Mouse (Mus musculus): Measurements from ENCODE around the gene Tmem212. TPM values are rescaled to one million over a fixed set of nuclear protein-coding genes. Genes with fewer than 3 reads are reported as not detected.

The Tmem212 gene
- polyA plus RNA-seq, 1 experiment from 2014 or later: not detected

DNA sequence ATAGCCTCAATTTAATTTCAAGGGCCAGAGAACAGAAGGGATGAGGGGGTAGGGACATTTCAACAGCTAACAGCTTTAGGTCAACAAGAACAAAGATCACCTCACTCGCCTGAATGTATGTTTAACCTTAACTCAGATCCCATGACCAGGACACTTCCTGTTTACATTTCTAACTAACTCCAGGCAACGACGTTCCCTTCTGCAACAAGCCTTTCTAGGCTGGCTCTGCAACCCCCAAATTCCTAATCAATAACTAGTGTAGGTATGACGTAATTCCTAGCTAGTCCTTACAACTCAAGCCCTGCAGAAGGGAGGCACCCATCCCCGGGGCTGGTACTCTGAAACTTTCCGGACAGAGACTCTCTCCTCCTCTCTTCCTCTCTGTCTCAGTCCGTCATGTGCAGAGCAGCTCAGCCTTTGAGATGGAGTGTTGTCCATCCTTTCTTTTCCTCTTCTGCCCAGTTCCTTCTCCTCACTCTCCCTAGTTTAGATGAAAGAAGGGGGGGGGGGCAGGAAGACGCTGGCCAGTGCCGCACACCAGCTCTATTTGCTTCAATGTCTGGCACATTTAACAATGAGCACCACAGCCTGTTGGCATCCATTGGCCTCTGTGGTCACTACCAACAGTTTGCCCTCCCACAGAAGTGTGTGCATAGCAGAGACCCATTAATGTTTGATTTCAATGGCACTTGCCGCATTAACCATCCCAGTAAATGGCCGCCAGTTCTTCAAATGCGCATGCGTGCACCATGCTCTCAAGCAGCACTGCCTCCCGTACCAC lies 22.7 kb upstream of the Tmem212 start:
- WGBS: 85% methylated on average over 14 of the region's 14 CpGs
- no peaks in the 10 kb centered on the region for H3K27me3 ChIP-seq (ENCODE audit: poor library complexity, severe bottlenecking)
- no peak for DNase-seq (ENCODE audit: extremely low spot score, low spot score)
- no peaks in the 10 kb centered on the region for H3K4me1 ChIP-seq
- H3K27ac ChIP-seq: no peak overlapping the region
- peaks cover 6% of the 10 kb centered on the region for H3K9me3 ChIP-seq
- H3K36me3 ChIP-seq (replicated peaks): no peaks in the 10 kb centered on the region
- no peak overlapping the region for H3K4me3 ChIP-seq

- Histone ChIP-seq H3K36me3 (replicated peaks) (no peaks in the 10 kb centered on the region), H3K4me1 (peaks cover 5% of the 10 kb centered on the region; the same call in 1 of the 2 replicates), H3K4me3 (no peak overlapping the region), H3K27ac (no peak overlapping the region), H3K27me3 (ENCODE audit: poor library complexity, severe bottlenecking) (no peaks in the 10 kb centered on the region), H3K9me3 (no peaks in the 10 kb centered on the region)
- 96% methylated on average over 3 of the region's 3 CpGs for WGBS
- no peak for DNase-seq (ENCODE audit: extremely low spot score, low spot score)
Observed at GRCm38 (mm10) chr3:27909016-27909415, 12.8 kb upstream of the Tmem212 start.

DNA sequence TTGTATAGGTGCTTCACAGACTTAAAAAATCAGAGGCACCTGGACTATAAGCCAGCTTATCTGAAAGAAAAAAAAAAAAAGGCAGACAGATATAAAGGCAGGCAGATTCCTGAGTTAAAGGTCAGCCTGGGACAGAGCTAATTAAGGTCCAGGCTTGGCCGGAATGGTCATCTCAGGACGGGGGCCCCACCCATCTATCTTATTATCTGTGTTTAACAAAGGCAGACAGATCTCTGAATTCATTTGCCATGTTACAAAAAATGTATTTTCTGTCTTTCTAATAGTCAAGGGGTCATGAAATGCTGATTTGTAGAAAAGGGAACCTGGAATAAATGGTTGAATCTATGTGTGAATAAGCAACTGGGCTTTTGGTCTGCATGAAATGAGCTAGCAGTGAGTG lies 12.1 kb upstream of the Tmem212 start:
- Histone ChIP-seq H3K4me1 (peaks cover 5% of the 10 kb centered on the region; the same call in 1 of the 2 replicates), H3K27me3 (ENCODE audit: poor library complexity, severe bottlenecking) (no peaks in the 10 kb centered on the region), H3K9me3 (no peaks in the 10 kb centered on the region), H3K27ac (no peak overlapping the region), H3K4me3 (no peak overlapping the region), H3K36me3 (replicated peaks) (no peaks in the 10 kb centered on the region)
- WGBS: 88% methylated on average over 2 of the region's 2 CpGs
- no peak for DNase-seq (ENCODE audit: extremely low spot score, low spot score)

GRCm38 (mm10) chr3:27907301-27907700 lies 11.1 kb upstream of the Tmem212 start:
- H3K36me3 ChIP-seq (replicated peaks): no peaks in the 10 kb centered on the region
- DNase-seq (ENCODE audit: extremely low spot score, low spot score): no peak
- H3K4me3 ChIP-seq: no peak overlapping the region
- H3K9me3 ChIP-seq: no peaks in the 10 kb centered on the region
- H3K4me1 ChIP-seq: peaks cover 5% of the 10 kb centered on the region; the same call in 1 of the 2 replicates
- H3K27ac ChIP-seq: no peak overlapping the region
- H3K27me3 ChIP-seq (ENCODE audit: poor library complexity, severe bottlenecking): no peaks in the 10 kb centered on the region
- 75% methylated on average over 2 of the region's 2 CpGs for WGBS

- no peaks in the 10 kb centered on the region for H3K36me3 ChIP-seq (replicated peaks)
- no peaks in the 10 kb centered on the region for H3K27me3 ChIP-seq (ENCODE audit: poor library complexity, severe bottlenecking)
- H3K9me3 ChIP-seq: no peaks in the 10 kb centered on the region
- no peak overlapping the region for H3K27ac ChIP-seq
- WGBS: 78% methylated on average over 7 of the region's 7 CpGs
- no peak for DNase-seq (ENCODE audit: extremely low spot score, low spot score)
- no peak overlapping the region for H3K4me3 ChIP-seq
- peaks cover 5% of the 10 kb centered on the region; the same call in 1 of the 2 replicates for H3K4me1 ChIP-seq
Observed at GRCm38 (mm10) chr3:27906647-27907209, 10.6 kb upstream of the Tmem212 start.

DNA sequence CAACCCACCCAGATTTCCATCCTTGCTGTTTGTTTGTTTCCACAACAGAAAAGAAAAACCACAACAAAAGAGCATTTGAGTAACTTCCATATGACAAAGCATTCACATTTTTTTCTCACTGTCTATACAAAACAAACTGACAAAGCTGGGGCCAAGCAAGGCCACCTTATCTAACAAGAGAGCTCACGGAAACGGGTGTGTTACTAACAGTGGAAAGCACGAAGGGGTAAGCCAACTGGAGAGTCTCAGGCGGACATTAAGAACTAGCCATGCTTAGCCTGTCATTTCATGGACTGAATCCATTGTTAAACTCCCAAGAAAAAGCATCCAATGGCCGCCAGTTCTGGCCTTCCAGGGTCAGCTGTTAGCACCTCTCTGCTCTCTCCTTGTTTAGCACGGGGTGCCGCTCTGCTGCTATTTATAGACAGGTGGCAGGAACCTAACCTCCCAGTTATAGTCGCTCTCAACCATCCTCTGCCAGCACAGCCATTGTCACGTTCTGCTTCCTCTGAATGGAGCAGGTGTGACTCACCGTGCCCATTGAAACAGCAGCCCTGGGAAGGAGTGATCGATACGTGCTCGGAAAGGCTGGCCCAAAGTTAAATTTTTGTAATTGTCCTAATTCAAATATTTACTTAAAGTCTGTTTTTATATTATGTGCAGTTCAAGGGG lies 8.6 kb upstream of the Tmem212 start:
- Histone ChIP-seq H3K27me3 (ENCODE audit: poor library complexity, severe bottlenecking) (no peaks in the 10 kb centered on the region), H3K9me3 (no peaks in the 10 kb centered on the region), H3K27ac (no peak overlapping the region), H3K36me3 (replicated peaks) (no peaks in the 10 kb centered on the region), H3K4me1 (peaks cover 5% of the 10 kb centered on the region; the same call in 1 of the 2 replicates), H3K4me3 (no peak overlapping the region)
- WGBS: 74% methylated on average over 13 of the region's 13 CpGs
- DNase-seq (ENCODE audit: extremely low spot score, low spot score): no peak

DNA sequence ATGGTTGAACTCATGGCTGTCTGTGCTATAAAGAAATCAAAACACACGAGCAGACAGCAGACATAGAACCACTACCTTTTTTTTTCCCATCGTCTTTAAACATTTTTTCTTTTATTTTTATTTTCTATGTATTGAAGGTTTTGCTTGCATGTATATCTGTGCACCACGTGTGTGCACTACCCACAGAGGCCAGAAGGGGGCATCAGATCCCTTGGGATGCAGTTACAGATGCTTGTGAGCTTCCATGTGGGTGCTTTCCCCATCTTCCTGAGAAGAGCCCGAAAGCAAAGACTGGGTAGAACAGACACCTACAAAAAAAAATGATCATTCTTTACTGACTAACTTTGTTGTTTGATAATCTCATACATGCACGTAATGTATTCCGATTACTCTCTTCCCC lies 5.7 kb upstream of the Tmem212 start:
- 89% methylated on average over 6 of the region's 6 CpGs for WGBS
- Histone ChIP-seq H3K27me3 (ENCODE audit: poor library complexity, severe bottlenecking) (no peaks in the 10 kb centered on the region), H3K27ac (no peak overlapping the region), H3K9me3 (no peaks in the 10 kb centered on the region), H3K4me3 (no peak overlapping the region), H3K36me3 (replicated peaks) (no peaks in the 10 kb centered on the region), H3K4me1 (peaks cover 16% of the 10 kb centered on the region)
- DNase-seq (ENCODE audit: extremely low spot score, low spot score): no peak

GRCm38 (mm10) chr3:27899012-27899726 lies 3.0 kb upstream of the Tmem212 start:
- Histone ChIP-seq H3K27ac (no peak overlapping the region), H3K4me1 (peaks cover 19% of the 10 kb centered on the region), H3K4me3 (no peak overlapping the region), H3K27me3 (ENCODE audit: poor library complexity, severe bottlenecking) (no peaks in the 10 kb centered on the region), H3K9me3 (no peaks in the 10 kb centered on the region), H3K36me3 (replicated peaks) (no peaks in the 10 kb centered on the region)
- DNase-seq (ENCODE audit: extremely low spot score, low spot score): no peak
- WGBS: 78% methylated on average over 13 of the region's 13 CpGs

GRCm38 (mm10) chr3:27898178-27898577 lies 2.0 kb upstream of the Tmem212 start:
- Histone ChIP-seq H3K36me3 (replicated peaks) (no peaks in the 10 kb centered on the region), H3K4me1 (peaks cover 19% of the 10 kb centered on the region), H3K27me3 (ENCODE audit: poor library complexity, severe bottlenecking) (no peaks in the 10 kb centered on the region), H3K9me3 (no peaks in the 10 kb centered on the region), H3K4me3 (no peak overlapping the region), H3K27ac (no peak overlapping the region)
- DNase-seq (ENCODE audit: extremely low spot score, low spot score): no peak
- 85% methylated on average over 10 of the region's 10 CpGs for WGBS

- H3K27ac ChIP-seq: no peak overlapping the region
- no peak overlapping the region for H3K4me3 ChIP-seq
- DNase-seq (ENCODE audit: extremely low spot score, low spot score): no peak
- H3K36me3 ChIP-seq (replicated peaks): no peaks in the 10 kb centered on the region
- no peaks in the 10 kb centered on the region for H3K27me3 ChIP-seq (ENCODE audit: poor library complexity, severe bottlenecking)
- no peaks in the 10 kb centered on the region for H3K9me3 ChIP-seq
- H3K4me1 ChIP-seq: no peaks in the 10 kb centered on the region
- WGBS: 87% methylated on average over 7 of the region's 7 CpGs
Observed at GRCm38 (mm10) chr3:27886578-27886977, 9.6 kb downstream of the Tmem212 start.

GRCm38 (mm10) chr3:27885585-27885984 lies 10.6 kb downstream of the Tmem212 start:
- no peaks in the 10 kb centered on the region for H3K27me3 ChIP-seq (ENCODE audit: poor library complexity, severe bottlenecking)
- H3K27ac ChIP-seq: no peak overlapping the region
- no peaks in the 10 kb centered on the region for H3K9me3 ChIP-seq
- WGBS: 90% methylated on average over 6 of the region's 6 CpGs
- no peaks in the 10 kb centered on the region for H3K36me3 ChIP-seq (replicated peaks)
- no peaks in the 10 kb centered on the region for H3K4me1 ChIP-seq
- no peak for DNase-seq (ENCODE audit: extremely low spot score, low spot score)
- no peak overlapping the region for H3K4me3 ChIP-seq

DNA sequence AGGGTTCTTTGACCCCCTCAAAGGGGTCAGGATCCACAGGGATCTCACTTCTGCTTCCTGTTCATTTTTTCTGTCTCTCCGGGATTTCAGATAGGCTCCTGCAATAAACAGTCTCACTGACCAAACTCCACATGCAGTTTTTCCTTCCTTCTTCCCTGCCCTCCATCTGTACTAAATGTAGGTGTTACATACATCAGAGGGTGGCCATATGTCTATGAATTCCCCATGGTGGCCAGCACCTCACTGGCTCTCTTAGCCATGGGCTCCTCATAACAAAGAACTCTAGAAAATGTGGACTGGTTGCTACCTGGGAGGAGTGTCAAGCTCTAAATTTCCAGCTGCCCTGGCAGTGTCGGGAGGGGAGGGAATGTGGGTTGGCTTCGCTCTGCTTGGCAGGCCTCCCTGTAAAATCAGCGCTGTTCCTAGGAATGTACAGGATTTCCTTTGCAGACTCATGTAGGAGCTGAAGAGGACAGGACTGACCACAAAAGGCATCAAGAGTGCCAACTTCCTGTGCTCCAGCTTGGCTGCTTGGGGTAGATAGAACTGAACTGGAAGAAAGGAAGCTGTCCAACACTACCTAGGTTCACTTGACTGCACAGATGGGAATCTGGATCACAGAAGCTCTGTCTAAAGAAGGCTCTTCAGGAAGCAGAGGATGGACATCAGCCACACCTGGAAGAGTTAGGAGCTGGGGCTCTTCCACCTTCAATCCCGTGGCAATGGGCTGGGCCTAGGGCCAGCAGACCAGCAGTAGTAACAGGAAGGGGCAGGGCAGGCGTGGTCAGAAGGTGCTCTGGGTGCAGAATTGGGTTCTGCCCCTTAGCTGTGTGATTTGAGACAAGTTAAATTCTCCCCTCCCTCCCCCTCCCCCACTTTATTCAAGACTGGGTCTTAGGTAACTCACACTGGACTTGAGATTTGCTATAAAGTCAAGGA lies 14.0 kb downstream of the Tmem212 start:
- Histone ChIP-seq H3K27ac (no peak overlapping the region), H3K27me3 (ENCODE audit: poor library complexity, severe bottlenecking) (no peaks in the 10 kb centered on the region), H3K9me3 (no peaks in the 10 kb centered on the region), H3K36me3 (replicated peaks) (no peaks in the 10 kb centered on the region), H3K4me3 (no peak overlapping the region), H3K4me1 (peaks cover 6% of the 10 kb centered on the region)
- 85% methylated on average over 6 of the region's 6 CpGs for WGBS
- DNase-seq (ENCODE audit: extremely low spot score, low spot score): no peak
